Mouse (Mus musculus): ENCODE results near the gene Sbsn. TPM values are rescaled to one million over a fixed set of nuclear protein-coding genes. Genes with fewer than 3 reads are reported as not detected.
A peak's percentile ranks its signal among the peaks of the same experiment; 100 is the strongest.

Sbsn gene
- total and polyA plus RNA-seq, 2 experiments from 2014 or later: 4.0 to 4.1 TPM

DNA sequence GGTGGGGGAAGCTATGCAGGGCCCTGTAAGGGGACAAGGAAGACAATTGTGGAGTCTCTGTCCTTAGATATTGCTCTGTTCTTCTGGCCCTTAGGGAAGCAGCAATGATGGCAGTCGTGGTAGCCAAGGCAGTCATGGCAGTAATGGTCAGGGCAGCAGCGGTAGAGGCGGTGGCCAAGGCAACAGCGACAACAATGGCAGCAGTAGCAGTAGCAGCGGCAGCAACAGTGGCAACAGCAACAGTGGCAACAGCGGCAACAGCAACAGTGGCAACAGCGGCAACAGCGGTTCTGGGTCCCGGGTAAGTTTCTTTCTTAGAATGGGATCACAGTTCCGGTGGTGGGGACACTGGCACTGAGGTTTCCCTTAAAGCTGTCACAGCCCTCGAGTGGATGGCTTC is 13.9 kb downstream of the Sbsn start:
- DNase-seq (ENCODE audit: low spot score): peak; percentile 17
- H3K4me2 ChIP-seq (ENCODE audit: low read depth, low read length, poor library complexity, severe bottlenecking): no peak overlapping the region
- no peak overlapping the region for H3K27ac ChIP-seq (ENCODE audit: low read depth, low read length)
- H3K9me3 ChIP-seq (ENCODE audit: low read length): no peaks in the 10 kb centered on the region
- no peak for ATAC-seq (ENCODE audit: low FRiP score)
- H3K4me3 ChIP-seq (ENCODE audit: low read depth, low read length): no peak overlapping the region
- H3K9ac ChIP-seq (replicated peaks; ENCODE audit: low read length, poor library complexity, severe bottlenecking): no peak overlapping the region
- no peaks in the 10 kb centered on the region for H3K4me1 ChIP-seq (ENCODE audit: insufficient read depth, low read length)
- no peaks in the 10 kb centered on the region for H3K27me3 ChIP-seq (ENCODE audit: insufficient read depth, low read length)
- H3K36me3 ChIP-seq (ENCODE audit: insufficient read depth, low read length): no peaks in the 10 kb centered on the region
- whole genome bisulfite sequencing: 48% methylated on average over 11 of the region's 11 CpGs
- no peak for TF ChIP-seq CTCF (IDR thresholded peaks at IDR 0.05)

DNA sequence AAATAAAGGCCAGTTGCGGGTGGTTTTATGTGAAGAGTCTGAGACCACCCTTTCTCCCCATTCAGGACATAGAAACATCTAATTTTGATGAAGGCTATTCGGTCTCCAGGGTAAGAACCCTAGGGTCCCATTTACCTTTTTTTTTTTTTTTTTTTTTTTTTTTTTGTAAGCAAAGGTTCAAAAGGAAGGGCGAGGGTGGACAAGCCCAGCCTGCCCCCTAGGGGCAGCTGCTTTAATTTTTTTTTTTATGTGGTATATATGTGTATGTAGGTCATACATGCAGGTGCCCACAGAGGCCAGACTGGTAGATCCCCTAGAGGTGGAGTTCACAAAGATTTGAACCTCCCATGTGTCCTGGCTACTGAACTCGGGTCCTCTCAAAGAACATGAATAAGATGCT is 15.1 kb downstream of the Sbsn start:
- Histone ChIP-seq H3K4me2 (ENCODE audit: low read depth, low read length, poor library complexity, severe bottlenecking) (no peak overlapping the region), H3K27me3 (ENCODE audit: insufficient read depth, low read length) (no peaks in the 10 kb centered on the region), H3K9me3 (ENCODE audit: low read length) (no peaks in the 10 kb centered on the region), H3K4me3 (ENCODE audit: low read depth, low read length) (no peak overlapping the region), H3K36me3 (ENCODE audit: insufficient read depth, low read length) (no peaks in the 10 kb centered on the region), H3K4me1 (ENCODE audit: insufficient read depth, low read length) (no peaks in the 10 kb centered on the region), H3K9ac (replicated peaks; ENCODE audit: low read length, poor library complexity, severe bottlenecking) (no peak overlapping the region), H3K27ac (ENCODE audit: low read depth, low read length) (no peak overlapping the region)
- 95% methylated on average over 4 of the region's 4 CpGs for WGBS
- ATAC-seq (ENCODE audit: low FRiP score) (no peak), DNase-seq (ENCODE audit: low spot score) (no peak)
- TF ChIP-seq CTCF (IDR thresholded peaks at IDR 0.05): no peak

DNA sequence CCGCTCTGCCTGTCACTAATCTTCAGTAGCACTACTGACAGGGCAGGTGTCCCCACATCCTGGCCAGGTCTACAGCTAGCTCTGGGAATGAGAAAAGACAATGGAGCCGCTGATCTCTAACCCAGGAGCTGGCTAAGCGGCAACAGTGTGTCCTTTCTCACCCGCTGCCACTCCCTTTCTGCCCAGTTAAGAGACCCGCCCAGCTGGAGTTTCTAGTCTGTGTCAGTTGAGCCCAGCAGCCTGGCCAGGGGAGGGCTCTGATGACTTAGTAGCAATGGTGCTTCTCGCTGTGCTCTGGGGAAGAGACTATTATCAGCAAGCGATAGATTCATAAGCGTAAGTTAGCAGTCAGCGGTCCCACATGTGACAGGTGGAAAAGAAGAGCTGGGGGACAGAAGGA is 18.0 kb downstream of the Sbsn start:
- H3K27ac ChIP-seq (ENCODE audit: low read depth, low read length): no peak overlapping the region
- H3K4me2 ChIP-seq (ENCODE audit: low read depth, low read length, poor library complexity, severe bottlenecking): no peak overlapping the region
- no peaks in the 10 kb centered on the region for H3K36me3 ChIP-seq (ENCODE audit: insufficient read depth, low read length)
- ATAC-seq (ENCODE audit: low FRiP score) (no peak), DNase-seq (ENCODE audit: low spot score) (no peak)
- H3K4me3 ChIP-seq (ENCODE audit: low read depth, low read length): no peak overlapping the region
- H3K9ac ChIP-seq (replicated peaks; ENCODE audit: low read length, poor library complexity, severe bottlenecking): no peak overlapping the region
- H3K4me1 ChIP-seq (ENCODE audit: insufficient read depth, low read length): no peaks in the 10 kb centered on the region
- WGBS: 36% methylated on average over 9 of the region's 9 CpGs
- no peak for TF ChIP-seq CTCF (IDR thresholded peaks at IDR 0.05)
- H3K27me3 ChIP-seq (ENCODE audit: insufficient read depth, low read length): no peaks in the 10 kb centered on the region
- H3K9me3 ChIP-seq (ENCODE audit: low read length): no peaks in the 10 kb centered on the region

DNA sequence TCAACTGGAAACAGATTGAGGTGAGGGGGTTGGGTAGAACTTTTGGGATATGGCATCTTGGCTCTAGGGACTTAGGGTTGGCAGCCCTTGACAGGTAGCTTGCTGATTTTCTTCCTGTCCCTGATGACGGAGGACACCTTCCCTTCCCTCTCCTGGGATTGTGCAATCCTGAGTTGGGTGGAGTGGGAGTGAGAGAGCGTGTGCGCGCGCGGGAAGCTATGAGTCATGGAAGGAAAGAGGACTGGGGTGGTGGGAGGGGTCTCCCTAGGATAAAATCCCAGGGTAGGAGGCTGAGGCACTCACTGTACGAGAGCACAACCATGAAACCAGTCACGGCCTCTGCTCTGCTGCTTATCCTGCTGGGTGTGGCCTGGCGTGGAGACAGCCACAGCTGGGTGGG is 24.8 kb downstream of the Sbsn start:
- no peak for TF ChIP-seq CTCF (IDR thresholded peaks at IDR 0.05)
- DNase-seq (ENCODE audit: low spot score): no peak
- no peaks in the 10 kb centered on the region for H3K27me3 ChIP-seq (ENCODE audit: insufficient read depth, low read length)
- no peak for ATAC-seq (ENCODE audit: low FRiP score)
- no peaks in the 10 kb centered on the region for H3K4me1 ChIP-seq (ENCODE audit: insufficient read depth, low read length)
- H3K4me3 ChIP-seq (ENCODE audit: low read depth, low read length): no peak overlapping the region
- H3K9ac ChIP-seq (replicated peaks; ENCODE audit: low read length, poor library complexity, severe bottlenecking): no peak overlapping the region
- H3K4me2 ChIP-seq (ENCODE audit: low read depth, low read length, poor library complexity, severe bottlenecking): no peak overlapping the region
- 93% methylated on average over 9 of the region's 9 CpGs for WGBS
- no peak overlapping the region for H3K27ac ChIP-seq (ENCODE audit: low read depth, low read length)
- no peaks in the 10 kb centered on the region for H3K36me3 ChIP-seq (ENCODE audit: insufficient read depth, low read length)
- no peaks in the 10 kb centered on the region for H3K9me3 ChIP-seq (ENCODE audit: low read length)

DNA sequence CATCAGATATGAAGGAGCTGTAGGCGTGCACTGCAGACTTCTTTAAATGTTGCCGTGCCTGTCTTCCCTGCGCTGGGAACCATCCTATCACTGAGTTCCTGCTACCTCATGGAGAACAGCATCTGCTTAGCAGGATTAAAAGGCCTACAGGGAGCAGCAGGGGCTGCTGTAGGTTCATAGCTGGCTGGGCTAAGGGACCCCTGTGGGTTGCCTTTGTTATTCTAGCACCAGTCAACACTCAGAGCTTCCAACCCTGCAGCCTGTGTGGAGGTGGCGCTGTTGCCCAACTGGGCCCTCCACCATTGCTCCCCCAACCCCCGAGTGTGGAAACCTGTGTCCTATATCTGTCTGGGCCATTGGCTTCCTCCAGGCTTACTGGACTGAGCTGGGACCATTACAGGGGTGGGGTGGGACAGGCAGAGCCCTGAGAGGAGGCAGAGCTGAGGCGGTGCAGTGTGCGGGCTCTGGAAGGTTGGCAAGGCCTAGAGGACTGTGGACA is 25.9 kb downstream of the Sbsn start:
- Histone ChIP-seq H3K9me3 (ENCODE audit: low read length) (no peaks in the 10 kb centered on the region), H3K4me3 (ENCODE audit: low read depth, low read length) (no peak overlapping the region), H3K4me1 (ENCODE audit: insufficient read depth, low read length) (no peaks in the 10 kb centered on the region), H3K9ac (replicated peaks; ENCODE audit: low read length, poor library complexity, severe bottlenecking) (no peak overlapping the region), H3K27ac (ENCODE audit: low read depth, low read length) (no peak overlapping the region), H3K27me3 (ENCODE audit: insufficient read depth, low read length) (no peaks in the 10 kb centered on the region), H3K4me2 (ENCODE audit: low read depth, low read length, poor library complexity, severe bottlenecking) (no peak overlapping the region), H3K36me3 (ENCODE audit: insufficient read depth, low read length) (no peaks in the 10 kb centered on the region)
- DNase-seq (ENCODE audit: low spot score): no peak
- 44% methylated on average over 7 of the region's 7 CpGs for WGBS
- no peak for ATAC-seq (ENCODE audit: low FRiP score)
- no peak for TF ChIP-seq CTCF (IDR thresholded peaks at IDR 0.05)

DNA sequence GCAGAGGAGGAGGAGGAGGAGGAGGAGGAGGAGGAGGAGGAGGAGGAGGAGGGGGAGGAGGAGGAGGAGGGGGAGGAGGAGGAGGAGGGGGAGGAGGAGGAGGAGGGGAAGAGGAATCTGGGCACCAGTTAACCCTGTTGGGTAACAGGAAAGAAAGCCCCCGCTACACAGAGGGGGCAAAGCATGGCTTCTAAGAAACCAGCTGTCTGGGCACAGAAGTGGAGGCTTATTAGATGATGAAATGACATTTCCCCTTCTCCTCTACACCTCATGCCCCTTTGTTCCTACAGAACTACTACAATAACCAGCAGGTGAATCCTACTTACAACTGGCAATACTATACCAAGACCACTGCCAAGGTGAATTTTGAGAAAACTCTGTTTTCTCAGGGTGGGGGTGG is 26.6 kb downstream of the Sbsn start:
- 88% methylated on average over 1 of the region's 1 CpGs for WGBS
- Histone ChIP-seq H3K9me3 (ENCODE audit: low read length) (no peaks in the 10 kb centered on the region), H3K4me1 (ENCODE audit: insufficient read depth, low read length) (no peaks in the 10 kb centered on the region), H3K27ac (ENCODE audit: low read depth, low read length) (no peak overlapping the region), H3K4me3 (ENCODE audit: low read depth, low read length) (no peak overlapping the region), H3K4me2 (ENCODE audit: low read depth, low read length, poor library complexity, severe bottlenecking) (no peak overlapping the region), H3K27me3 (ENCODE audit: insufficient read depth, low read length) (no peaks in the 10 kb centered on the region), H3K36me3 (ENCODE audit: insufficient read depth, low read length) (no peaks in the 10 kb centered on the region), H3K9ac (replicated peaks; ENCODE audit: low read length, poor library complexity, severe bottlenecking) (no peak overlapping the region)
- DNase-seq (ENCODE audit: low spot score): no peak
- TF ChIP-seq CTCF (IDR thresholded peaks at IDR 0.05): no peak
- no peak for ATAC-seq (ENCODE audit: low FRiP score)
